Mouse (Mus musculus): ENCODE measurements at regions not wholly inside any gene's neighbourhood (a gene's known extent, or its start where the extent isn't known, plus 50 kb on each side); places are given as distances from the start of the nearest gene placed in this dataset.

- no peaks in the 10 kb centered on the region for H3K36me3 ChIP-seq
- H3K4me1 ChIP-seq (replicated peaks) = no peaks in the 10 kb centered on the region
- no peak for ATAC-seq (replicated peaks; ENCODE audit: insufficient number of reproducible peaks, insufficient read depth, low FRiP score, low read depth)
- no peak overlapping the region for H3K9ac ChIP-seq
- no peaks in the 10 kb centered on the region for H3K9me3 ChIP-seq (replicated peaks)
- no peak overlapping the region for H3K4me3 ChIP-seq
- no peaks in the 10 kb centered on the region for H3K27me3 ChIP-seq
- no peak overlapping the region for H3K27ac ChIP-seq
- no peak overlapping the region for H3K4me2 ChIP-seq
These were observed 203.7 kb upstream of the Tyrp1 start for GRCm38 (mm10) chr4:80630260-80630659.

GRCm38 (mm10) chr4:80631041-80631440, 202.9 kb upstream of the Tyrp1 start:
- no peaks in the 10 kb centered on the region for H3K36me3 ChIP-seq
- H3K4me1 ChIP-seq (replicated peaks) = no peaks in the 10 kb centered on the region
- WGBS = 70% methylated on average over 4 of the region's 4 CpGs
- no peak for ATAC-seq (replicated peaks; ENCODE audit: insufficient number of reproducible peaks, insufficient read depth, low FRiP score, low read depth)
- no peak overlapping the region for H3K4me2 ChIP-seq
- H3K9ac ChIP-seq = no peak overlapping the region
- no peak overlapping the region for H3K27ac ChIP-seq
- no peaks in the 10 kb centered on the region for H3K27me3 ChIP-seq
- no peaks in the 10 kb centered on the region for H3K9me3 ChIP-seq (replicated peaks)
- H3K4me3 ChIP-seq = no peak overlapping the region

GRCm38 (mm10) chr4:80631441-80631840, 202.5 kb upstream of the Tyrp1 start:
- Histone ChIP-seq H3K9me3 (replicated peaks) (no peaks in the 10 kb centered on the region), H3K27ac (no peak overlapping the region), H3K4me3 (no peak overlapping the region), H3K4me1 (replicated peaks) (no peaks in the 10 kb centered on the region), H3K36me3 (no peaks in the 10 kb centered on the region), H3K9ac (no peak overlapping the region), H3K27me3 (no peaks in the 10 kb centered on the region), H3K4me2 (no peak overlapping the region)
- 67% methylated on average over 4 of the region's 4 CpGs for WGBS
- no peak for ATAC-seq (replicated peaks; ENCODE audit: insufficient number of reproducible peaks, insufficient read depth, low FRiP score, low read depth)

- Histone ChIP-seq H3K27ac (no peak overlapping the region), H3K4me3 (no peak overlapping the region), H3K27me3 (no peaks in the 10 kb centered on the region), H3K9me3 (replicated peaks) (no peaks in the 10 kb centered on the region), H3K36me3 (no peaks in the 10 kb centered on the region), H3K4me1 (replicated peaks) (no peaks in the 10 kb centered on the region), H3K4me2 (no peak overlapping the region), H3K9ac (no peak overlapping the region)
- no peak for ATAC-seq (replicated peaks; ENCODE audit: insufficient number of reproducible peaks, insufficient read depth, low FRiP score, low read depth)
These were observed 195.5 kb upstream of the Tyrp1 start for GRCm38 (mm10) chr4:80638381-80638780.
